Mouse (Mus musculus) lung, embryonic 15.5 days (tissue): ENCODE measurements at regions not wholly inside any gene's neighbourhood (a gene's known extent, or its start where the extent isn't known, plus 50 kb on each side); places are given as distances from the start of the nearest gene placed in this dataset.
"Not testable (repeated sequence)": the region's sequence is repeated elsewhere in the genome, so short reads cannot be mapped to it uniquely, and the experiment has no call there.

Experiments used
- ATAC-seq: fragments of 200-750 bp; cut with Nextera tagmentation; 2 replicates; pipeline ENCODE4 v1.8.0; 2017; ENCODE audit warnings: moderate number of reproducible peaks, borderline replicate concordance; ENCODE audit not compliant: low FRiP score, low TSS enrichment; ENCODE audit errors: extremely low read depth
- H3K27ac ChIP-seq: fragments of 300-500 bp; sonication (generic); 2 replicates; pipeline ENCODE4 v1.5.1; 2015; ENCODE audit warnings: moderate library complexity, mild to moderate bottlenecking, inconsistent platforms
- H3K27me3 ChIP-seq: fragments of 300-500 bp; sonication (generic); 2 replicates; pipeline ENCODE4 v1.6.1; 2015; ENCODE audit warnings: inconsistent platforms
- H3K36me3 ChIP-seq: fragments of 300-500 bp; sonication (generic); 2 replicates; pipeline ENCODE4 v1.6.1; 2015; ENCODE audit warnings: inconsistent platforms
- H3K4me1 ChIP-seq: fragments of 300-500 bp; sonication (generic); 2 replicates; pipeline ENCODE4 v1.6.1; 2015; ENCODE audit warnings: inconsistent platforms
- H3K4me2 ChIP-seq: fragments of 300-500 bp; sonication (generic); 2 replicates; pipeline ENCODE4 v1.6.1; 2015; ENCODE audit warnings: inconsistent platforms, mild to moderate bottlenecking, moderate library complexity
- H3K4me3 ChIP-seq: fragments of 300-500 bp; sonication (generic); 2 replicates; pipeline ENCODE4 v1.5.1; 2015; ENCODE audit warnings: mild to moderate bottlenecking, inconsistent platforms
- H3K9ac ChIP-seq: fragments of 300-500 bp; sonication (generic); 2 replicates; pipeline ENCODE4 v1.6.1; 2015; ENCODE audit warnings: inconsistent platforms
- H3K9me3 ChIP-seq: fragments of 300-500 bp; sonication (generic); 2 replicates; pipeline ENCODE4 v1.6.1; 2016; ENCODE audit warnings: inconsistent platforms
- WGBS: fragments of 180-500 bp; shearing (Covaris S2); methylation state at CpG from one replicate; pipeline ENCODE4 v1.1.7; 2015; 5-methylcytosine and 5-hydroxymethylcytosine counted together

DNA sequence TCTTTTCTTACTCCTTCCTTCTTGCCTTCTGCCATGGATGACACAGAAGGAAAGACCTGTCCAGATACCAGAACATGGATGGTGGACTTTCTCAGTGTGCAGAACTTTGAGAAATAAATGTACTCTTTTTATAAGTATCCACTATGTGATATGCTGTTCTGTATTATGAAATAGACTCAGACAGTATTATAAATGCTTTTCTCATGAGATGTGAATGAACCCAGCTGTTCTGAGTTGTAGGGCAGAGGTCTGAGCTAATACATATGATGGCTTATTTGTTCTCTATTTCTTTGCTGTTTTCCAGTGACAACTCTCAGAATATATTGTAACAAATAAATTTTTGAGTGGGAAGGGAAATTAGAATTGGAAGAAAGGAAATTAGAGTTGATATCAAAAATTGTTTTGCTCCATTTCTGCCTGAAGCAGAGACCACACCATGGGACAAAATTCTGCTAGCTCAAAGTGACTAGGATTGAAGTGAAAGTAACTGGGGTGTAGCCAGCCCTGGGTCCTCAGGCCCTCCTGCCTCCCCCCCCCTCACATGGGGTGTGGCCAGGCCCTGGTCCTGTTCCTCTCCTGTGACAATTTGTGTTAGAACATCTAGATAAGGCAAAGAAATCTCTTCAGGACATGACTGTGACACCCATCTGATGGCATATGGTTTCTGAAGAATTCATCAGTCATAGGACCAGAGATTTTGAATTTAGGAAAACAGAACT, 164.5 kb downstream of the Mterf1b start:
- not testable (repeated sequence) for H3K9ac ChIP-seq, H3K4me2 ChIP-seq, H3K36me3 ChIP-seq, H3K27me3 ChIP-seq, H3K27ac ChIP-seq, H3K4me1 ChIP-seq, H3K4me3 ChIP-seq, H3K9me3 ChIP-seq
- ATAC-seq = peak; percentile 75; the same call in 1 of the 2 replicates

GRCm38 (mm10) chr5:4361547-4361946, 169.4 kb downstream of the Mterf1b start:
- not testable (repeated sequence) for H3K4me1 ChIP-seq, H3K9me3 ChIP-seq, ATAC-seq, H3K27ac ChIP-seq, H3K36me3 ChIP-seq, H3K27me3 ChIP-seq, H3K4me3 ChIP-seq, H3K4me2 ChIP-seq, H3K9ac ChIP-seq
- 63% methylated on average over 6 of the region's 6 CpGs for WGBS

GRCm38 (mm10) chr5:4384719-4385118, 192.6 kb downstream of the Mterf1b start:
- not testable (repeated sequence) for H3K4me3 ChIP-seq, H3K4me1 ChIP-seq, H3K9ac ChIP-seq, H3K36me3 ChIP-seq, H3K27ac ChIP-seq, H3K9me3 ChIP-seq, H3K4me2 ChIP-seq, ATAC-seq, H3K27me3 ChIP-seq
- 58% methylated on average over 7 of the region's 7 CpGs for WGBS

DNA sequence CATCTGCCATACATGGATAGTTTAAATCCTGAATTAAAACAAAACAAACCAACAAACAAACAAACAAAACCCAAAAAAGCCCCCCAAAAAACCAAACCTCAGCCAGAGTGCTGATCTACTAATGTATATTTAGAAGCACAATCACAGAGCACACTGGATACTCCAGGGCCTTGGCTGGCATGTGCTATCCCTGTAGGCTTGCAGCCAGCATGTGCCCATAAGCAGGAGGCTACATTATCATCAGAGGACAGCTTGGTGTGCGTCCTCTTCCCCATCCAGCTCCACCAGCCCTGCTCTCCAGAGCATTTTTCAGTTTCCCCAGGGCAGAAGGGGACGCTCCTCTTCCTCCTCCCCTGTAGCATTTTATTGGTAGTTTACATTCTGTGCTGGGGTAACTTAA, 198.9 kb downstream of the Mterf1b start:
- no peaks in the 10 kb centered on the region for H3K4me1 ChIP-seq
- H3K36me3 ChIP-seq = no peaks in the 10 kb centered on the region
- H3K9me3 ChIP-seq = no peaks in the 10 kb centered on the region
- H3K27ac ChIP-seq = no peak overlapping the region
- ATAC-seq = no peak
- no peak overlapping the region for H3K4me3 ChIP-seq
- H3K27me3 ChIP-seq = no peaks in the 10 kb centered on the region
- no peak overlapping the region for H3K9ac ChIP-seq
- H3K4me2 ChIP-seq = no peak overlapping the region
- WGBS = 55% methylated on average over 2 of the region's 2 CpGs

DNA sequence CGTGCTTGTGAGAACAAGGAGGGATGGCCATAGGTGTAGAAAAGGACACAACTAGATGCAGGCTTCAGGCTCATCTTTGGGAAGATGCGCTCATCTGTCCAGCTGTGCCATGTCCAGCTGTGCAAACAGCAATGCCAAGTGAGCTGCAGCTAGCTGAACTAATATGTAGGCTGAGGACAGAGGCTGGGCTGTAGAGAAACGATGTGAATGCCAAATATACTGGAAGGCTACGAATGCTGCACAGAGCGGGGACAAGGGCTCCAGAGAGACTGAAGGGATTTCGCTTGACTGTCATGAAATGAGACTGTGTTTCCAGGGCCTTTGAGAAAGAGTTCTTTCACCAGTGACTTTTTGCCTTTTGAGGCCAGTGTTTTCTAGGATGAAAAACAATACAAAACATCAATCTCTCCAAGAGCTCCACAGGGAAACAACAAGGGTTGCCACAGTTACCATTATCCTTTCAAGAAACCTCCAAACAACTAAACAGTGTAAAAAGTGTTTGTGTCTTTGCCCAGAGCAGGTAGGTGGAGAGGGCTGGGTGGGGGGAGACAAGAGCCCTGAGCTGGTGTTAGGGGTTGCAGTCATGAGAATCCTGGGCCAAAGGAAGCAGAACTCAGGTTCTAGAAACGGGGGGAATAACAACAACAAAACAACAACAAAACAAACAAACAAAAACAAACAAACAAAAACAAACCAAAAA, 202.3 kb downstream of the Mterf1b start:
- not testable (repeated sequence) for H3K27ac ChIP-seq, H3K4me2 ChIP-seq, H3K9ac ChIP-seq, H3K27me3 ChIP-seq, ATAC-seq, H3K4me3 ChIP-seq, H3K4me1 ChIP-seq, H3K36me3 ChIP-seq, H3K9me3 ChIP-seq
- 71% methylated on average over 7 of the region's 7 CpGs for WGBS

DNA sequence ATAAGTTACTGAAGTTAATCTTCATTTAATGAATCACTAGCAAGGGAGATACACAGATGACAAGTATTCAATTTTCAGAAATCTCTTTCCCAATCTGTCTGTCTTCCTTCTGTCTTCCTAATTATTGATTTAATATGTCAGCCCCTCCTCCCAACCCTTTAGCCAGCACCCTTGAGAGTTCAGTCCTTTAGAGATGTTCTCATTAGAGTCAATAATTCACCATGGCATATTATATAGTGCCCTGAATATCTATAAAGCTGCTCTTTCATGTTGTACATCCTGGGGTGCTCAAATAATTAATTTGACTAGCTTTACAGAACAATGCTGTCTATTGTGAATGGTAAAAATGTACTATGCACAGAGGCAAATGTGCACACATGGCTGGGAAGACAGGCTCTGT, 205.9 kb downstream of the Mterf1b start:
- H3K9ac ChIP-seq = no peak overlapping the region
- no peak overlapping the region for H3K4me3 ChIP-seq
- H3K36me3 ChIP-seq = no peaks in the 10 kb centered on the region
- no peaks in the 10 kb centered on the region for H3K27me3 ChIP-seq
- no peak for ATAC-seq
- H3K4me2 ChIP-seq = no peak overlapping the region
- H3K9me3 ChIP-seq = no peaks in the 10 kb centered on the region
- H3K27ac ChIP-seq = no peak overlapping the region
- H3K4me1 ChIP-seq = no peaks in the 10 kb centered on the region

- no peak for ATAC-seq
- Histone ChIP-seq H3K27me3 (no peaks in the 10 kb centered on the region), H3K27ac (no peak overlapping the region), H3K4me3 (no peak overlapping the region), H3K9me3 (no peaks in the 10 kb centered on the region), H3K4me2 (no peak overlapping the region), H3K36me3 (no peaks in the 10 kb centered on the region), H3K4me1 (no peaks in the 10 kb centered on the region), H3K9ac (no peak overlapping the region)
- WGBS = 68% methylated on average over 1 of the region's 1 CpGs
These were observed 225.6 kb downstream of the Mterf1b start for GRCm38 (mm10) chr5:4417761-4418160.
